Mouse (Mus musculus) urinary bladder, postnatal 4 days (tissue): ENCODE measurements at regions not wholly inside any gene's neighbourhood (a gene's known extent, or its start where the extent isn't known, plus 50 kb on each side); places are given as distances from the start of the nearest gene placed in this dataset.
"Not testable (repeated sequence)": the region's sequence is repeated elsewhere in the genome, so short reads cannot be mapped to it uniquely, and the experiment has no call there.

Experiments
- DNase-seq, 2 experiments: peaks; one replicate each; pipeline ENCODE4 v3.0.0; 2021 to 2022; ENCODE audit warnings: low spot score in 2 of 2

DNA sequence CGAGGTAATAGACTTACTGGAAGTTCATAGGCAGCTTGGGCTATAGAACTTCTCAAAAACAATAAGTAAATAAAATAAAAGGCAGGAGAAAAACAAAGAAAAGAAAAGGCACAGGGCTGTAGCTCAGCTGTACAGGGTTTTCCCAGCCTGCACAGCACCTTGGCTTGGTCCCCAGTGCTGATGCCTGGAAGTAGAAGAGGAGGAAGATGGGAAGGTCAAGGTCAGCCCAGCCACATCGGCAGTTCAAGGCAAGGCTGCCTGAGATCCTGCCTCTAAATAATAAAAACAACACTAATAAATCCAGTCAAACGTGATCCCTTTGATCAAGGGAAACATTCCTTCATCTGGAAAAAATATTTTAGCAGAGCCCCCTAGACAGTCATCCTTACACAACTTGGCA lies 103.1 kb downstream of the Cenpf start:
- no peak for DNase-seq

DNA sequence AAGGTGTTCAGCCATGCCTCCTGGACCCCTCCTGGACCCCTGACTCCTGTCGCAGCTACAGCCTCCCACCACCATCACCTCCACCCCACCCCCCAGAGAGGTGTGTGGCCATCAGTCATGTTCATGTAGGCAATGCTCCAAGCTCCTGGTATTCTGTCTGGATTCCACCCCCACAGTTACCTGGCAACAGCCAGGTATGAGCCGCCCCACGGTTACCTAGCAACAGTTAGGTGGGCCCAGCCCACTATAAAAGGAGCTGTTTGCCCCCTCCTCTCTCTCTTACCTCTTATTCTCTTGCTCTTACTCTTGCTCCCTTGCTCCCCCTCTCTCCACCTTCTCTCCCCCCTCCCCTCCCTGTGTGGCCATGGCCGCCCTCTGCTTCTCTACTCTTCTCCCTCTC lies 106.5 kb downstream of the Cenpf start:
- no peak for DNase-seq

DNA sequence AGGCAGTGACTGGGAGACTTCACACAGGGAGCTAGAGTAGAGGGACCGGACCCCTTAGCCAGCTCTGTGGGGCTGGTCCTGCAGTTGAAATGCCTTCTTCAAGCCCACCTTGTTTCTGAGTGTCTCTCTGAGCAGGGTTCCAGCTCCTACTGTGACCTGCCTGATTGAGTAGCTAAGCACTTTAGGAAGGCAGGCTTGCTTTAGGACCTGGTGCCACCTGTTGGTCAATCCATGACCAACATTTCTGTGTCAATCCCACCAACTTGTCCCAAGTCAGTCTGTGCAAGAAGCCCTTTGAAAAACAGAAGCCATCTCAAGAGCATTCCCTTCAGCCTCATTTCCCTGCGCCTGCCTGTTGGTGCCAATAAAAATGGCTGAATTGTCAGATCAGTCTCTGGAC lies 108.5 kb downstream of the Cenpf start:
- DNase-seq = peak in 1 of 2 experiments; percentile 33

DNA sequence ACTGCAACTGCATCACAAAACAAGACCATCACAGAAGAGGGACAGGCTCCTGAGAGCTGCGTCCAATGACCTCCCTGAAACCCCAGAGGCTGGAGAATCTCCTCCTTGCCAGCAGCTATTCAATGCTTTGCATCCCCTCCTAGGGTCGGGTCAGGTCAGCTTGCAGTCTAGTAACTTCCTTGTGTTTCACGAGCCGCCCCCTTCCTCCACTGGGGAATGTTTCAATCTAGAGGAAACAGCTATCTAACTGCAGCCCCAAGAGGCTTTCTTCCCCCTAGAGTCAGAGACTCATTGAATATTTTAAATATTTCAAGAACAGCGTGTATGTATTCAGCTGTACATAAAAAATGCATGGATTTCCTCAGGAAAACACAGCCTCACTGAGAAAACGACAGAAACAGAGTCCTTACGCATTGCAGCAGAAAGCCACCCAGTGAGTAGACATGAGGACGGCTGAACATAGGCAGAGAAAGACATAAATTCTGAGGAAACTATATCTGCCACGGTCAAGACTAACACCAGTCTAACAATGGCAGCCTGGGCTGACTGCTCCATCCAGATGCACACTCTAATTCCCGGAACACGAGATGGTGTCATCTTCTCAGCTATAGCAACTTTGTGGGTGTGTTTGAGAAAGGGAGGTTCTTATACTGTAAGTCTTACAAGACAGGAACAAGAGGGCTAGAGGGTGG lies 111.4 kb downstream of the Cenpf start:
- DNase-seq = no peak

DNA sequence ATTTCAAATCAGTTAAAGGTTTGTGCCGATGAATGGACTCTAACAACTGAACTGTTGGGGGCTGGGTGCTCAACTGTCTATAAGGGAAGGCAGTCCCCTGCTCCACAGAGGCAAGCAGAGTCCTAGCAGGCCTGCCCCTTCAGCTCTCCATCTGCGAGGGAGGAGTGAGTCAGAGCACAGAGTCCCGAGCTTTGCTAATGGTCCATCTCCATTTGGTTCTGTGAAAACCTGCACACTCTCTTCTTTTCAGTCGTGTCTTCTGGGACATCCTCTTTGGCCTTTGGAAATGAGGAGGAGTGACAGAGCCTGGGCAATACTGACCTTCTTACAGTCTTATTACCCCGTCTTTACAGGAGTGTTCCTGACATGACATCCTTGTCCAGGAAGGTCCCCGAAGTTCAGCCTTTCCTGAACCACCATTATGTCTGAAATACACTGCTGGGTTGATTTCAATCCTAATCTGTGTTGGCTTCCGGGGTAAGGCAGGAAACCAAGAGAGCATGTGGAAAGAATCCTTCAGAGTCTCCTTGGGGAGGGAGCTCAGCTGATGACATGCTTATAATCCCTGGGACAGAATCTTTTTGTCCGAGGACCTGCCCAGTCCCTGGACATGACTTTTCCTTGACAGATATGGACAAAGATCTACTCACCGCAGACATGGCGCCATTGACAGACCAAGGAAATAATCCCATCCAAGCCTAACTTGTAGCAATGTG lies 112.2 kb downstream of the Cenpf start:
- no peak for DNase-seq

DNA sequence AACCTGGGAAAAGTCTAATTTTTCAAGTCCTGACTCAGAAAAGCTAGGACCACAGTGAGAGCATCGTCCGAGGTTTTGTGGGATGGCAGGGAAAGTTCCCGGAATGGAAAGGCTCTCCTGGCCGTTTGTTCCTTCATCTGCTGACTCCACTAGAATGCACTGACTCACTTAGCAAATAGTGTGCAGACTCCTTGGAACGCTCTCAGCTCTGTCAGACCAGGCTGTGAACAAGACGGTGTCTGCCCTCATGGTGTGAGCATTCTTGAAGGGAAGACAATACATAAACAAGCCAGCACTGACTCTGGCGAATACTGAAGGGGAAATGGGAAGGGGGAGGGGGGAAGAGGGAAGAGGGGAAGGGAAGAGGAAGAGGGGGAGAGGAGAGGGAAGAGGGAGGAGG lies 121.4 kb downstream of the Cenpf start:
- no peak for DNase-seq

DNA sequence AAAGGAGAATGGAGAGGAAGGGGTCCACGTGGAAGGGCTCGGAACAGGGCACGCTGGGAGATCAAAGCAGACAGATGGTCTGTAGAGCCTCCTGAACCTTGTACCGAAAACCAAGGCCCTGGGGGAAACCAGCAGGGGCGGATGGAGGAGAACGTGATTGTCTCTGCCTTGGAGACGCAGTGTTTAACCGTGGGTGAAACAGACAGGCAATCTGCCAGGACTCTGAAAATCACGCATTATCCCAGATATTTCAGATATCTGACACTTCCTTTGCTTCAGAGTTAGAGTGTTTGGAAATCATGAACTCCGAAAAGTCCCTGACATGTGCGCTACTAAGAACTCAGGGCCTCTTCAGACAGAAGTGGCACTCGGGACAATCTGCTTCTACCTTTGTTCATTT lies 126.1 kb downstream of the Cenpf start:
- DNase-seq = no peak

DNA sequence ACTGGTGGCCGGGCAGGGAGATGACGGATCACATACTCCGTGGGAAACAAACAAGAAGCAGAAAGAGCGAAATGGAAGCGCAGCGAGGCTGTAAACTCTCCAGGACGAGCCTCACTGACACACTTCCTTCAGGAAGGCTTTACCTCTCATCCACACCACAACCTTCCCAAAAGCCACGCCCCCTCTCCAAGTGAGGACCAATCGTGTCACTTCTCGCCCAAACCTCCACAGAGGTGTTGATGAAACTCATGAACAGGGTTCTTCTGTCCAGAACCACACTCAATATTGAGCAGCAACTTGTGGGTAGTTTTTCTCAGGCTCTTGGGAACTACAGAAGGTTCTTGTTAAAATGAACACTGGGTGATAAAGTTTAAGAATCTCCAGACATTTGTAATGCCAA lies 127.3 kb downstream of the Cenpf start:
- DNase-seq = no peak

DNA sequence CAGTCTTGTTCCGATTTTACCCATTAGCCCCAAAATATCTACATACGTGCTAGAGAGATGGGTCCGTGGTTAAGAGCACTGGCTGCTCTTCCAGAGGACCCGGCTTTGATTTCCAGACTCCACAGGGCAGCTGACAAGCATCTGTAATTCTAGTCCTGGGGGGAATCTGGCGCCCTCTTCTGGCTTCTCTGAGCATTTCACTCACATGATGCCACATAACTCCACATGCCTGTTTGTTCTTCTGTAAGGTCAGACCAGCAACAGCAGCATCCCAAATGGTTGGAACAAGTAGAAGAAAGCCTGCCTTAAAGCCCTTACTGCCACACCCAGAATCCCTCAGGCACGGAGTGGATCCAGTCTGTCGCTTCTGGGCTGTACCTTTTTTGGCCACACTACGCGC lies 137.0 kb downstream of the Cenpf start:
- DNase-seq = no peak

DNA sequence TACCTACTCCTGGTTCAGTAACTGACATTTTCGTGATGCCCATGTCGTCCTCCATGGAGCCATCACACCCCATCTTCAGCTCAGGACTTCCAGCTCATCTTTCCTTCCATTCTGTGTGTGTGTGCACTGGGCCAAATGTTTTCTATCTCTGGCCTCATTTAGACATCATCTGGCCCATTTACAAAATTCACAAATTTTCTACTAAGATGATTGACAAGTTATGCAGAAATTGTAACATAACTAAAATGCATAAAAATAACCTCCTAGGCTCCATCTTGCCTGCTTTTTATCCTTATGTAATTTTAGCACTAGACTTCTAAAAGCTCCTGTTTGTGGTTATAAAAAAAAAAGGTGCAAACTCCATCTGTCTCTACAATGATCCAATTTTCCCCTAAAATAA lies 130.8 kb upstream of the Kcnk2 start:
- no peak for DNase-seq

DNA sequence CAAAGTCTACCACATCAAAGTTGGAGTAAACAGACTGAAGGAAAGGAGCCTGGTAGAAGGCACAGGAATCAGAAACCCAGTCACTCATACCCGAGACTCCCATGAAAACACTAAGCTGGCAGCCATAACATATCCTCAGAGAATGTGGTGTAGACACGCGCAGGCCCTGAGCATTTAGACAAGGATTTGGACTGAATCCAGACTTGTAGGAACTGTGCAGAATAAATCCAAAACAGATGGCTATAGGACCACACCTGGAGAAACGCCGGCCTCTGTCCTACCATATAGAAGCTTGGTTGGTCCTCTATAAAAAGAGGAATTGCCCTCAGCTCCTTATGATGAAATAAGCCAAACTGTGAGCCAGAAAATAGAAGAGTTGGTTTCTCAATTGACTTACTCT lies 124.3 kb upstream of the Kcnk2 start:
- DNase-seq = no peak

DNA sequence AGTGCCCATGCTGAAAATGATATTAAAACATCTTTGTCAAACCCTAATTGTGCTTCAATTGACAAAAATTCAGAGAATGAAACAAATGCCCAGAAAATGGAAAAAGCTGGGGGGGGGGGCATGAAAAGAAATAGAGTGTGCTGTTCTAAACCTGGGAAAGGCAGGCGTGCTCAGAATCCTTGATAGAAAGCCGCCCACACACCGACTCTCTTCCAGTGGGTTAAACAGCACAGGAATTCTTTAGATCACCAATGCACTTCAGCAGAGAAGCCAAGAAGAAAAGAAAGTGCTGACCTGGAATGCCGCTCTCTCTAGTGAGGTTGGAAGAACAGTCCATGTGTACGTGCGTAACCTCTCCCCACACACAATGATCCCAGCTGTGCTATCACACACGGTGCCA lies 113.4 kb upstream of the Kcnk2 start:
- DNase-seq = no peak

DNA sequence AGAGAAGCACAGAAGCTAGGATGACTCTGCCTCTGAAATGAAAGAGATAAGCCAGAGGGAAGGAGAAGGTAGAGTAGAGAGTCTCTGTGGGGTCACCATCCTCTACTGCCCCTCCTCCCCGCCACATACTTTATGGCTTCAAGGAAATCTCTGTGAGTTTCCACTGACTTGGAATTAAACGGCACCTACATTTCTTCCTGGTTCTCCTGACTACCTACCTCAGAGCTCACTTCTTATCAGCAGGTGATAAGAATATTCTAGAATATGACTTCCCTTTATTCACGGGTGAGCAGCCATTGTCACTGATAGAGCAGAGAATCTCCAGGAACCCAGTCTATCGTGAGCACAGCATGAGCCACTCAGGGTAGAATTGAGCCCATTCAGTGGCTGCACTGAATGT lies 111.3 kb upstream of the Kcnk2 start:
- no peak for DNase-seq

DNA sequence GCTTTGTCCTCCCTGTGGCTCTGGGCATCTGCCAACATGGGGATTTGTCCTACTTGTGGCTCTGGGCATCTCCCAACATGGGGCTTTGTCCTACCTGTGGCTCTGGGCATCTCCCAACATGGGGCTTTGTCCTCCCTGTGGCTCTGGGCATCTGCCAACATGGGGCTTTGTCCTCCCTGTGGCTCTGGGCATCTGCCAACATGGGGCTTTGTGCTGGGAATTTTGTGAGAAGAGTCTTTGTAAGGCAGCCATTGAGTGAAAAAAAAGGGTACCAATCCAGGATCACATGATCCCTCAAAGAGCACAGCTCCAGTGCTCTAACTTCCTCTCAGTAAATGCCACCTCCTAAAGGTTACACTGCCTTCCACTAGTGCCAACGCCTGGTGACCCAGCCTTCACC lies 105.2 kb upstream of the Kcnk2 start:
- not testable (repeated sequence) for DNase-seq

DNA sequence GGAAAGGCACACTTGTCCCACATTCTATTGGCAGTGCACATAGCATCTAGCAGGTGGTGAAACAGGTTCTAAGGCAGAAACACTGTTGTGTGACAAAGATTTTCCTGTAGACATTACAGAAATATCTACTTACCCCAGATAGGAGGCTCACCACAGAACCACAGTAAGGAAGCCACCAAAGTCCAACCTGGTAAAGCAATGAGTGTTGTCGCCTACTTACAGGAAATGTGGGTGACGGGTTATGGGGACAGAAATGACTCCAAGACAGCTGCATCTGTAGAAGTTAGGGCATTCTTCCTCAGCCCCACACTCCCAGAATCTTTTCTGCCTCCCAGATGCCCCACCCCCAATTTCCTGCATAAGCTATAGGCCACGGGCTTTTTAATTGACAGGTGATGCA lies 97.6 kb upstream of the Kcnk2 start:
- DNase-seq = no peak

DNA sequence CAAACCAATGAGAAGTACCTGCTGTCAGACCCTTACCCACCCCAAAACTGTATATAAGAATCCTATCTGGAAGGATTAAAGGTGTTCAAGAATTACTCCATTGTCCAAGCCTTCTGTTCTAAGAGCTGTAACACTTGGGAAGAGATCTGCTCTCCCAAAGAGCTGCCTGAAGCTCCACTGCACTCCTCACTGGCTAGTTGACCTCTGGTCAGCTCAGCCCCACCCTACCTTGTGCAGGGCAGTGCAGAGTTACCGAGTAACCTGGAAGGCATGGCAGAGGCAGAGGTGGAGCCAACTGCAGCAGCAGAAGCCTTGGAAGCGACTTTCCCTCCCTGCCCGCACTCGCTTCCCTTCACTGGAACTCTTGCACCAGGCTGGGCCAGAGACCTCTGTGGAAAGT lies 97.1 kb upstream of the Kcnk2 start:
- no peak for DNase-seq

DNA sequence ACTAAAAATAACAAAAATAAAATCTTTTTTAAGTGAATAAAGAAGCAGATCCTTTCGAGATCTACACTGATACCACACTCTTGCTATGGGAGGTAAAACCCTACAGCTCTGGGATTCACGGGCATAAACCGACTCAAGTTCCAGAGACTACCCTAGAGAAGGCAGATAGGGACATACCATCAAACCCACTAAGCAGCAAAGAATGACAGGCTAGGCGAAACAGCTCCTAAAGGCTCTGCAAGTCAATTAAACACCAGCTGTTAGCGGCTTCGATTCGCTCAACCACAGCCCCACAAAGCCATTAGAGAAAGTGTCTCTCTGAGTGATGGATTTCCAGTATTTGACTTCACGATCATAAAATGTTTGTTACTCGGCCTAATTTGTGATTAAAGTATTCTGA lies 95.0 kb upstream of the Kcnk2 start:
- DNase-seq = no peak

DNA sequence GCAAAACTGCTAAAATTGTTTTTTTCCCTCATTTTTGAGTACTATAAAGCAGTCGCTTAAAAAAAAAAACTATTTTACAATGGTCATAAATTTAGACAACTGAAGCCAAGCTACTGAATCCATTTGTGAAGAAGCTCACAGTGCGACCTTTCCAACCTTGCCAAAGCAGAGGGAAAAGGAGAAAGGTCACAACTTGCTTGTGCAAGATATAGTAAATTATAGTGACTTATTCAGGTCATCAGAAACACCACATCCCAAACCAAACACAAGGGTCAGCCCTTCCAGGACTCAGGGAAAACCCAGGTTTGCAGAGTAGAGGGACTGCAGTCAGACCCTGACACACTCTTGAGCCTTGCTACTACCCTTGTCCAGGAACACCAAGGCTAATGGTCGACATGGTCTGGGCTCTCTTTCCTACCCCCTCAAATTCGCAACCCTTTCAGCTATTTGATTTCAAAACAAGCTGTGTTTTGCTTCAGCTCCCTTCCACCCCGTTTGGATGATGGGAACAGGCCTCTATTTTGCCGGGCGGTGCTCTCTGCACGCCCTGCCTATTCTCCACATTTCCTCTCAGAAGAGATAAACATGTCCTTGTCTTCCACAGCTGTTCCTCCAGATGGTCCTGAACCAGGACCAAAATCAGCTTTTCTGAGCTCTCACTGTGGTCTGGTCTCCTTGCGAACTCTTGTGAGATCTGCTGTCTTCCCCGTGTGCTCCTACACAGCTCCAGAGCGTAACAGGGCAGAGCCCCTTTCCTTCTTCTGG lies 93.5 kb upstream of the Kcnk2 start:
- DNase-seq = peak in 1 of 2 experiments; percentile 29

DNA sequence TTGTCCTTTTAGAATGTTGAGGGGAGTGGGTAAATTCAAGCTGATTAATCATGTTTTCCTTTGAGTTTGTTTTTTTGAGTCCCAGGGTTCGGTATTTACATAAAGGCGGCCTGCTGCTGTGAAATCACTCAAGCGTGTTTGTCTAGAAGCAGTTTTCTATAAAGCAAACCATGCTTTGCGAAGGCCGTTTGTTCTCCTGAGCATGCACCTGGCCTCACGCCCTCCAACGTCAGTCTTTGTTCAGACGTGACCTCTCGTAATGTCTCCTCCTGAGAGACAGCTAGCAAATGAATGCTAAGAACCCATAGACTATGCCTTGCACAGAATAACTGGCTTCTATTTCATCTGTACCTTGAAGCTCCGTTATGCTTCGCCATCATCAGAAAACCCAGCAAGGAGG lies 92.8 kb upstream of the Kcnk2 start:
- no peak for DNase-seq

DNA sequence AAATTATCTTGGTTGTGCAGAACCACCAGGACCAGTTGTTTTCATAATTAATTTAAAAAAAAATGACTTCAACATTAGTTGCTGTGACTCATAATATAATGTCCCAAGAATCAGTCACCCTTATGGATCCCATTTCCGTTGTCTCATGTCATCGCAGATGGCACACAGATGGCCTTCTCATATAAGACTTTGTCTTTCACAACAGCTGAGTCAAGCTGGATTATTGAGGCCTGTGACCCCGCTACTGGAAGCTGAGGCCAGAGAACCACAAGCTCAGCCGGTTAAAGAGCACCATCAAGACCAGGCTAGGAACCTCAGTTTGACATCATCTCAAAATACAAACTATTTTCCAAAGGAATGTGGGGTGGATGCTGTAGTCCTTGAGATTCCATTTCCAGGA lies 83.3 kb upstream of the Kcnk2 start:
- DNase-seq = no peak

DNA sequence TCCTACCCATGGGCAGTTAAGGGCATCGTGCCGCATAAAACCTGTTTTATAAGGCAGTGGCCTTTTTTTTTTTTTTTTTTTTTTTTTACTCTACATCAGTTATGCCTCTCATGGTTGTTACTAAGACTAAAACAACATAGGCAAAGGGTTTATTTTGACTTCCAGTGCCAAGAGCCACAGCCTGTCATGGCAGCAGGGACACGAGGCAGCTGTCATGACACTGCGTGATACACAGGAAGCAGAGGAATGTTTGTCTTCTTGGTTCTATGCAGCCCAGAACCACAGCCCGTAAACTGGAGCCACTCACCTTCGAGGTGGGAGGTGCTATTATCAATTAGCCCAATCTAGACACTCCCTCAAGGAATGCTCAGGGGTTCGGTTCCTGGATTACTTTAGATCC lies 81.3 kb upstream of the Kcnk2 start:
- DNase-seq = no peak

DNA sequence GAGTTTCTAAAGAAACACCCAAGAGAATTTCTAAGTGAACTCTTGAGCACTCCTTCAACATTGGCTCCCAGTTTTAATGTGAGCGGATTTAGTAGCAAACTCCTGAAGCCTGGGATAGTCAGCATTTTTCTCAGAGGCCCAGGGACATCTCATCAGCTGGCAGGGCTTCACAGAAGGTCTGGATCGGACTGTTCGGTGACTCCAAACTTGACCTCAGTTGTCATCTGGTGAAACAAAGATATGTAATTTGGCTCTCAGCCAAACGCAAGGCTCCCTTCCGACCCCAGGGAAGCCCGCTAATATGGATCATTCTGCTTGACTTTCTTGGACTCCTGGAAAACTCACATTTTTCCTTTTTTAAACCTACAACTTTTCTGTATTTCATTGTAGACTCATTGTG lies 76.0 kb upstream of the Kcnk2 start:
- DNase-seq = no peak

DNA sequence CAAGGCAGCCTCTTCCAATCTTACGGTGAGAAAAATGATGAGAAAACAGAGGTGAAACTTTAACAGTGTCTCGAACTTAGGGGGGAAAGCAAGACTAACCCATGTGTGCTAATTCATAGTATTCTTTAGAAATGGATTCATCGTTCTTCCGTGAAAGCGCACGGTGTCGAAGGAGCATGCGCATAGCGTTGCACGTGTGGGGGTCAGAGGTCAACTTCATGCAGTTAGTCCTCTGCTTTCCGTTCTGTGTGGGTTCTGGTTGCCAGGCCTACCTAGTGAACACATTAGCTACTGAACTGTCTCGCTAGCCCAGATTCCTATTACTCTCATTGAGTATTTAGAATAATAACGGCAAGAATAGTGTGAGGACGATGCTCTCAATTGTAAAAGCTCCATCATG lies 74.7 kb upstream of the Kcnk2 start:
- no peak for DNase-seq
